Comparison of ENCODE assay signal across 11 mouse cellular contexts in the genomic region with DNA sequence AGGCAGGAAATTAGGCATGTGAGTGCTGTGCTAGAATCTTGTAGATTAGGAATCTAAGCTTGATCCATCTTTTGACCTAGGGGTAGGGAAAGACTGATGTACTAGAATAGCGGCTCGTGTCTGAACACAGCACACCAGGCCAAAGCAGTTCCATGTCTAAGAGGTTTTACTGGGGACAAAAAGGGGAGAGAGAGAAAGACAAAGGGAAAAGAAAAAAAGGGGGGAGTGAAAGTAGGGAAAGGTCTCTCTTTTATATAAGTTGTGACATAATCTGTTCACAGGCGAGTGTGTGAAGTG.
A peak's percentile ranks its signal among the peaks of the same experiment; 100 is the strongest.
DNase-seq lines count a peak whose midpoint lies in the region; ATAC-seq and TF ChIP-seq lines count a peak whose summit lies in the region.
"Had no signal": no experiment of that assay in that cellular context is flagged by ENCODE, and none has a peak within 500 bp of the region (broad histone marks: within the 10 kb centered on the region; RNA-seq: fewer than 3 reads in every experiment).

No protein-coding gene starts in this region.

- WGBS in kidney, postnatal 0 days = 70% methylated on average over 3 of the region's 3 CpGs
- 40% methylated on average over 3 of the region's 3 CpGs for WGBS in forebrain, embryonic 12.5 days
- 29% methylated on average over 3 of the region's 3 CpGs for WGBS in hindbrain, postnatal 0 days
- 29% methylated on average over 3 of the region's 3 CpGs for WGBS in midbrain, postnatal 0 days

- H3K4me1 ChIP-seq in kidney, postnatal 0 days (replicated peaks; ENCODE audit: insufficient read depth, low read length) = no peaks in the 10 kb centered on the region
- peaks cover 15% of the 10 kb centered on the region for H3K4me1 ChIP-seq in forebrain, embryonic 12.5 days
- peaks cover 13% of the 10 kb centered on the region for H3K4me1 ChIP-seq in hindbrain, postnatal 0 days (ENCODE audit: insufficient read depth, low read length)
- peaks cover 8% of the 10 kb centered on the region; the same call in 1 of the 2 replicates for H3K4me1 ChIP-seq in midbrain, postnatal 0 days (ENCODE audit: insufficient read depth, low read length)

- peak; percentile 10 for DNase-seq in kidney, postnatal 0 days (ENCODE audit: low spot score)
- no peak for DNase-seq in kidney, postnatal 10 days
- DNase-seq in hindbrain, postnatal 0 days (ENCODE audit: low spot score) = no peak
- no peak for DNase-seq in midbrain, postnatal 0 days (ENCODE audit: low spot score)
- no peak for DNase-seq in gastrocnemius, postnatal 10 days
- no peak for DNase-seq in urinary bladder, postnatal 36 days (ENCODE audit: low spot score in 2 of 2)

- TF ChIP-seq CTCF in kidney, postnatal 0 days (IDR thresholded peaks at IDR 0.05; ENCODE audit: low read depth) = no peak
- TF ChIP-seq CTCF in hindbrain, postnatal 0 days (IDR thresholded peaks at IDR 0.05; ENCODE audit: low read depth) = no peak
- no peak for TF ChIP-seq CTCF in midbrain, postnatal 0 days (IDR thresholded peaks at IDR 0.05)

- H3K9me3 ChIP-seq in kidney, postnatal 0 days (replicated peaks; ENCODE audit: low read length) = no peaks in the 10 kb centered on the region
- no peaks in the 10 kb centered on the region for H3K9me3 ChIP-seq in forebrain, embryonic 12.5 days
- no peaks in the 10 kb centered on the region for H3K9me3 ChIP-seq in hindbrain, postnatal 0 days (ENCODE audit: low read length)
- H3K9me3 ChIP-seq in midbrain, postnatal 0 days (ENCODE audit: low read length) = no peaks in the 10 kb centered on the region

- no peaks in the 10 kb centered on the region for H3K27me3 ChIP-seq in kidney, postnatal 0 days (ENCODE audit: insufficient read depth, low read length)
- H3K27me3 ChIP-seq in forebrain, embryonic 12.5 days = peaks cover 56% of the 10 kb centered on the region
- peaks cover 10% of the 10 kb centered on the region; the same call in 1 of the 2 replicates for H3K27me3 ChIP-seq in hindbrain, postnatal 0 days (ENCODE audit: insufficient read depth, low read length)
- H3K27me3 ChIP-seq in midbrain, postnatal 0 days (ENCODE audit: insufficient read depth, low read length) = no peaks in the 10 kb centered on the region; the same call in 1 of the 2 replicates
- H3K27me3 ChIP-seq: CH12.LX had no signal

- no peaks in the 10 kb centered on the region for H3K36me3 ChIP-seq in kidney, postnatal 0 days (ENCODE audit: insufficient read depth, low read length)
- no peaks in the 10 kb centered on the region for H3K36me3 ChIP-seq in forebrain, embryonic 12.5 days (replicated peaks)
- H3K36me3 ChIP-seq in hindbrain, postnatal 0 days (ENCODE audit: insufficient read depth, low read length) = no peaks in the 10 kb centered on the region
- H3K36me3 ChIP-seq in midbrain, postnatal 0 days (ENCODE audit: insufficient read depth, low read length) = no peaks in the 10 kb centered on the region

- H3K4me3 ChIP-seq in kidney, postnatal 0 days (replicated peaks; ENCODE audit: low read depth, low read length) = no peak overlapping the region
- H3K4me3 ChIP-seq in forebrain, embryonic 12.5 days (replicated peaks) = no peak overlapping the region
- H3K4me3 ChIP-seq in hindbrain, postnatal 0 days (ENCODE audit: low read length) = no peak overlapping the region
- H3K4me3 ChIP-seq in midbrain, postnatal 0 days (ENCODE audit: low read depth, low read length) = no peak overlapping the region
- H3K4me3 ChIP-seq: erythroblast, embryonic 14.5 days had no signal

- 0 out of 2 replicates have a peak overlapping the region, but pooled peaks have one; percentile 31 for H3K27ac ChIP-seq in kidney, postnatal 0 days
- peak overlapping the region; percentile 58 for H3K27ac ChIP-seq in forebrain, embryonic 12.5 days
- H3K27ac ChIP-seq in hindbrain, postnatal 0 days = peak overlapping the region; percentile 66
- peak overlapping the region; percentile 59; the same call in 1 of the 2 replicates for H3K27ac ChIP-seq in midbrain, postnatal 0 days (ENCODE audit: low read depth, low read length)

- no peak overlapping the region for H3K9ac ChIP-seq in kidney, postnatal 0 days (ENCODE audit: low read depth, low read length)
- H3K9ac ChIP-seq in forebrain, embryonic 12.5 days = no peak overlapping the region
- H3K9ac ChIP-seq in hindbrain, postnatal 0 days (replicated peaks; ENCODE audit: low read length) = no peak overlapping the region
- H3K9ac ChIP-seq in midbrain, postnatal 0 days (replicated peaks; ENCODE audit: low read length, poor library complexity, severe bottlenecking) = no peak overlapping the region

- ATAC-seq in kidney, postnatal 0 days (replicated peaks; ENCODE audit: low FRiP score, low read depth) = no peak
- no peak for ATAC-seq in forebrain, embryonic 12.5 days (ENCODE audit: low FRiP score)
- ATAC-seq in hindbrain, postnatal 0 days = no peak; the same call in 1 of the 2 replicates
- no peak for ATAC-seq in midbrain, postnatal 0 days (ENCODE audit: low FRiP score)
- no peak for ATAC-seq in CD4-positive, CD25-positive, alpha-beta regulatory T cell, adult 4 months
- ATAC-seq: intestine, postnatal 0 days had no signal

- H3K4me2 ChIP-seq in kidney, postnatal 0 days (ENCODE audit: low read length) = no peak overlapping the region
- peak overlapping the region; percentile 27 for H3K4me2 ChIP-seq in forebrain, embryonic 12.5 days
- peak overlapping the region; percentile 29; the same call in 1 of the 2 replicates for H3K4me2 ChIP-seq in hindbrain, postnatal 0 days (ENCODE audit: low read depth, low read length)
- 0 out of 2 replicates have a peak overlapping the region, but pooled peaks have one; percentile 16 for H3K4me2 ChIP-seq in midbrain, postnatal 0 days (ENCODE audit: low read depth, low read length, poor library complexity, severe bottlenecking)
